Mouse (Mus musculus) cortical plate, adult 2 months (tissue): ENCODE measurements around the gene Als2cl. TPM values are rescaled to one million over a fixed set of nuclear protein-coding genes. Genes with fewer than 3 reads are reported as not detected.
A peak's percentile ranks its signal among the peaks of the same experiment; 100 is the strongest.

Source experiments
- H3K27ac ChIP-seq: fragments of 200-500 bp; 2 replicates; pipeline ENCODE4 v1.5.1; 2012; ENCODE audit warnings: low read length, control low read depth, inconsistent platforms; ENCODE audit not compliant: insufficient read depth
- H3K4me1 ChIP-seq: fragments of 200-500 bp; 2 replicates; pipeline ENCODE4 v1.6.1; 2011; ENCODE audit warnings: low read length; ENCODE audit not compliant: control insufficient read depth, insufficient read depth
- H3K4me3 ChIP-seq: fragments of 200-500 bp; 2 replicates; pipeline ENCODE4 v1.5.1; 2011; ENCODE audit warnings: mild to moderate bottlenecking, low read length, control low read depth; ENCODE audit not compliant: insufficient read depth
- CTCF ChIP-seq: fragments of 200-500 bp; IDR thresholded peaks from 2 replicates; pipeline ENCODE4 v1.5.1; 2011; ENCODE audit warnings: mild to moderate bottlenecking, control low read depth, low read length; ENCODE audit not compliant: insufficient read depth; ENCODE audit errors: extremely low read depth
- POLR2A ChIP-seq: fragments of 200-500 bp; IDR thresholded peaks from 2 replicates; pipeline ENCODE4 v1.6.1; 2011; ENCODE audit warnings: mild to moderate bottlenecking, low read length, control low read depth; ENCODE audit not compliant: insufficient read depth; ENCODE audit errors: extremely low read depth
- polyA plus RNA-seq: library from polyadenylated mRNA; depleted of rRNA; stranded (reverse); fragments of >200 nt; gene quantifications from 2 replicates; pipeline ENCODE4 v1.2.3, GENCODE M21; 2012

Gene Als2cl
- polyA plus RNA-seq, 1 experiment, result 8.4 TPM

- Histone ChIP-seq H3K4me1 (no peaks in the 10 kb centered on the region), H3K27ac (no peak overlapping the region), H3K4me3 (no peak overlapping the region)
- TF ChIP-seq CTCF (no peak), POLR2A (no peak)
Observed at GRCm38 (mm10) chr9:110908631-110909016, 29.0 kb downstream of the Als2cl start.

- Histone ChIP-seq H3K4me3 (no peak overlapping the region), H3K4me1 (no peaks in the 10 kb centered on the region), H3K27ac (no peak overlapping the region)
- TF ChIP-seq CTCF (no peak), POLR2A (no peak)
Observed at GRCm38 (mm10) chr9:110909371-110909967, 29.8 kb downstream of the Als2cl start.

GRCm38 (mm10) chr9:110914631-110915236 lies 35.1 kb downstream of the Als2cl start:
- no peak for TF ChIP-seq POLR2A
- TF ChIP-seq CTCF, result no peak
- Histone ChIP-seq H3K27ac (no peak overlapping the region), H3K4me3 (no peak overlapping the region), H3K4me1 (no peaks in the 10 kb centered on the region)

- H3K4me1 ChIP-seq, result no peaks in the 10 kb centered on the region
Observed at GRCm38 (mm10) chr9:110915466-110915865, 35.8 kb downstream of the Als2cl start.

GRCm38 (mm10) chr9:110916786-110917185 lies 37.1 kb downstream of the Als2cl start, which contains the start of gene Fam240a:
Gene Fam240a (minus strand): TSS chr9:110916861.
- no peak within 1 kb of the TSS for H3K4me3 ChIP-seq
- H3K27ac ChIP-seq, result no peak within 1 kb of the TSS
- H3K4me1 ChIP-seq, result no peaks in the 10 kb centered on the region
- TF ChIP-seq CTCF (no peak), POLR2A (no peak)

More at GRCm38 (mm10) chr9:110915466-110915865, 35.8 kb downstream of the Als2cl start:
- no peak overlapping the region for H3K27ac ChIP-seq
- H3K4me3 ChIP-seq, result no peak overlapping the region
- TF ChIP-seq POLR2A, result no peak
- TF ChIP-seq CTCF, result no peak

- no peak for TF ChIP-seq CTCF
- no peak for TF ChIP-seq POLR2A
- Histone ChIP-seq H3K4me3 (no peak overlapping the region), H3K27ac (no peak overlapping the region), H3K4me1 (no peaks in the 10 kb centered on the region)
Observed at GRCm38 (mm10) chr9:110920665-110921419, 41.2 kb downstream of the Als2cl start.

GRCm38 (mm10) chr9:110922759-110923158 lies 43.1 kb downstream of the Als2cl start:
- TF ChIP-seq POLR2A (no peak), CTCF (peak; percentile 93)
- no peak overlapping the region for H3K27ac ChIP-seq
- H3K4me1 ChIP-seq, result no peaks in the 10 kb centered on the region
- H3K4me3 ChIP-seq, result no peak overlapping the region

- H3K4me3 ChIP-seq, result no peak overlapping the region
- no peaks in the 10 kb centered on the region; the same call in 1 of the 2 replicates for H3K4me1 ChIP-seq
- TF ChIP-seq POLR2A, result no peak
- TF ChIP-seq CTCF, result no peak
- H3K27ac ChIP-seq, result no peak overlapping the region
Observed at GRCm38 (mm10) chr9:110931573-110931972, 51.9 kb downstream of the Als2cl start.

GRCm38 (mm10) chr9:110933850-110934437 lies 54.3 kb downstream of the Als2cl start:
- H3K27ac ChIP-seq, result peak overlapping the region; percentile 75
- no peak overlapping the region for H3K4me3 ChIP-seq
- H3K4me1 ChIP-seq, result no peaks in the 10 kb centered on the region; the same call in 1 of the 2 replicates
- TF ChIP-seq POLR2A (no peak), CTCF (no peak)

- Histone ChIP-seq H3K27ac (peak overlapping the region; percentile 35; the same call in 1 of the 2 replicates), H3K4me1 (no peaks in the 10 kb centered on the region; the same call in 1 of the 2 replicates), H3K4me3 (no peak overlapping the region)
- TF ChIP-seq POLR2A (no peak), CTCF (no peak)
Observed at GRCm38 (mm10) chr9:110935941-110936340, 56.3 kb downstream of the Als2cl start.
